Mouse (Mus musculus): ENCODE results near the gene H13. TPM values are rescaled to one million over a fixed set of nuclear protein-coding genes. Genes with fewer than 3 reads are reported as not detected.

The H13 gene
- polyA plus RNA-seq, 1 experiment, result 80.5 TPM

DNA sequence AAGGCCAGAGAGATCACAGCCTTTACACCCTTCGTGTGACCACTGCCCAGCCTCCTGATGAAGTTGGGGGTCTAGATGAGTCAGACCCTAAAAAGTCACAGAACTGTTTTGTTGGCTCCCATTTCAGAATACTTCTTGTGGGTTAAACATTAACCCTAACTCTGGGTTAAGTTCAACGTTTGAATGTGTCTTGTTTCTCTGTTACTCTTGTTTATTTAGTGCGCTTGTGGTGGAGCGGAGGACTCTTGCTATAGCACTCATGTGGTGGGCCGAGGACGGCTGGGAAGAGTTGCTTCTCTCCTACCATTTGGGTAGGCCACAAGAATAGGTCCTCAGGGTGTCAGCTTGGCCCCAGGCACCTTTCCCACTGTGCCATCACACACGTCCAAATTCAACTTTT is 59.3 kb downstream of the H13 start:
- Histone ChIP-seq H3K27me3 (ENCODE audit: control insufficient read depth, insufficient read depth, low read length) (0 out of 2 replicates have a peak, but pooled peaks cover 1% of the 10 kb centered on the region), H3K4me3 (replicated peaks; ENCODE audit: insufficient read depth, low read depth, low read length) (no peak overlapping the region), H3K4me1 (ENCODE audit: control insufficient read depth, insufficient read depth, low read length) (peaks cover 6% of the 10 kb centered on the region; the same call in 1 of the 2 replicates), H3K27ac (ENCODE audit: insufficient read depth, low read length) (no peak overlapping the region)
- TF ChIP-seq POLR2A (IDR thresholded peaks at IDR 0.05; ENCODE audit: borderline replicate concordance, insufficient read depth, low read length), result no peak
- TF ChIP-seq CTCF (IDR thresholded peaks at IDR 0.05; ENCODE audit: borderline replicate concordance, insufficient read depth, low read depth, low read length), result no peak
- no peak for DNase-seq
- 87% methylated on average over 7 of the region's 7 CpGs for WGBS

DNA sequence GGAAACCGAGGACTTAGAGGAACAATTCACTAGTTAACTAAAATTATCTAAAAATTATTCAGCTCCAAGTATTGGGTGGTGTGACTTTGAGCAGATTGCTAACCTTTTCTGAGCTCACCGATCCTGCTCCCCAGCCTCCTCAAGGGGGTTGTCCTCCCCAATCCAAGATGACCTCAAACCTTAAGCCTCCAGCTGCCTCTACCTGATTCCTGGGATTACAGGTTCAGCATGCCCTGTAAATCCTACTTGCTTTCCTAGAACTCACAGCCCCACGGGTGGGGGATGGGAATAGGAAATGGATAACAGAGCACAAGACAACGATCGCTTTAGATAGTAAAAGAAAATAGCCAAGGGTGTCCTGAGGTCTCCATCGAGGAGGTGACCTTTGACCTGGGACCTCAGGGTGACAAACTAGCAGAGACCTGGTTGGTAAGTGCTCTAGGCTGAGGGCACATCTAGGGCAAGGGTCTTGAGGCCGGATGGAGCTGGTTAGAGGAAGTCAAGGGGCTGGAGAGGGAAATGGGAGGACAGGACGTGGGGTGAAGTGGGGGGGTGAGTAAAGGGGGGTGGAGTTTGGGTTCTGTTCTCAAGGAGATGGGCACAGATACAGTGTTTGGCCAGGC is 59.9 kb downstream of the H13 start:
- 64% methylated on average over 8 of the region's 8 CpGs for WGBS
- Histone ChIP-seq H3K4me3 (replicated peaks; ENCODE audit: insufficient read depth, low read depth, low read length) (no peak overlapping the region), H3K4me1 (ENCODE audit: control insufficient read depth, insufficient read depth, low read length) (peaks cover 6% of the 10 kb centered on the region; the same call in 1 of the 2 replicates), H3K27me3 (ENCODE audit: control insufficient read depth, insufficient read depth, low read length) (no peaks in the 10 kb centered on the region), H3K27ac (ENCODE audit: insufficient read depth, low read length) (no peak overlapping the region)
- no peak for DNase-seq
- no peak for TF ChIP-seq CTCF (IDR thresholded peaks at IDR 0.05; ENCODE audit: borderline replicate concordance, insufficient read depth, low read depth, low read length)
- TF ChIP-seq POLR2A (IDR thresholded peaks at IDR 0.05; ENCODE audit: borderline replicate concordance, insufficient read depth, low read length), result no peak

DNA sequence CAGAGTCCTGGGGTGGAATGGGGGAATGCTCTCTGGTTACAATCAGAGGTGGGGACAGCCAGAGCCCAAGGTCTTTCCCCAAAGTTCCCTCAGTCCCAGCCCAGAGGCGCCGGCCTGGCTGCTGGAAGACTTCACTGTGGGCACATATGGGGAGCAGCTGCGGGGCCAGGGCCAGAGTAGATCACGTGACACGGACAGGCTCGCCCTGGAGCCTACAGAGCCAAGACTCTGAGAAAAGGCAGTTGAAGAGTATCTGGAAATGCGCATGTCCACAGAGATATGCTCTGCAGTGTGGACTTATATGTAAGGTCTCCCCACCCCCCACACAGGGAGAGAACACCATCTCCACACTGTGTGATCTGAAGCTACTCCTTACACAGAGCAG is 60.4 kb downstream of the H13 start:
- H3K4me1 ChIP-seq (ENCODE audit: control insufficient read depth, insufficient read depth, low read length), result peaks cover 6% of the 10 kb centered on the region; the same call in 1 of the 2 replicates
- no peak overlapping the region for H3K4me3 ChIP-seq (replicated peaks; ENCODE audit: insufficient read depth, low read depth, low read length)
- H3K27me3 ChIP-seq (ENCODE audit: control insufficient read depth, insufficient read depth, low read length), result no peaks in the 10 kb centered on the region
- WGBS, result 28% methylated on average over 7 of the region's 7 CpGs
- H3K27ac ChIP-seq (ENCODE audit: insufficient read depth, low read length), result no peak overlapping the region
- TF ChIP-seq CTCF (IDR thresholded peaks at IDR 0.05; ENCODE audit: borderline replicate concordance, insufficient read depth, low read depth, low read length), result no peak
- TF ChIP-seq POLR2A (IDR thresholded peaks at IDR 0.05; ENCODE audit: borderline replicate concordance, insufficient read depth, low read length), result no peak
- DNase-seq, result no peak

DNA sequence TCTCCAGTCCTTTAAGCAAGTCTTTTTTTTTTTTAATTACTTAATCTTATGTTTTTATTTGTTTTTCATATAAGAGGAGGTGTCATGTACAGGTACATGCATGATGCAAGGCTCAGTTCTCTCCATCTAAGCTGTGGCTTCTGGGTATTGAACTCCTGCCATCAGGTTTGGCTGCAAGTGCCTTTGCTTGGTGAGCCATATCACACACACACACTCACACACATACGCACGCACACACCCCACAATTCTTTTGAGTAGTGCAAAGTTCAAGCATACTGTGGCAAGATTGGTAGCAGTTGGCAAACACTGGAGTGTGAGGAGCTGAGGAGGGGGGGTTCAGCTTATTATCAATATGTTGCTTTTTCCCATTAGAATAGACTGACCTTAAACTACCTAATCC is 63.9 kb downstream of the H13 start:
- H3K27me3 ChIP-seq (ENCODE audit: control insufficient read depth, insufficient read depth, low read length), result no peaks in the 10 kb centered on the region
- TF ChIP-seq POLR2A (IDR thresholded peaks at IDR 0.05; ENCODE audit: borderline replicate concordance, insufficient read depth, low read length), result no peak
- TF ChIP-seq CTCF (IDR thresholded peaks at IDR 0.05; ENCODE audit: borderline replicate concordance, insufficient read depth, low read depth, low read length), result no peak
- H3K27ac ChIP-seq (ENCODE audit: insufficient read depth, low read length), result no peak overlapping the region
- WGBS, result 83% methylated on average over 2 of the region's 2 CpGs
- no peak overlapping the region for H3K4me3 ChIP-seq (replicated peaks; ENCODE audit: insufficient read depth, low read depth, low read length)
- DNase-seq, result no peak
- peaks cover 19% of the 10 kb centered on the region; the same call in 1 of the 2 replicates for H3K4me1 ChIP-seq (ENCODE audit: control insufficient read depth, insufficient read depth, low read length)

DNA sequence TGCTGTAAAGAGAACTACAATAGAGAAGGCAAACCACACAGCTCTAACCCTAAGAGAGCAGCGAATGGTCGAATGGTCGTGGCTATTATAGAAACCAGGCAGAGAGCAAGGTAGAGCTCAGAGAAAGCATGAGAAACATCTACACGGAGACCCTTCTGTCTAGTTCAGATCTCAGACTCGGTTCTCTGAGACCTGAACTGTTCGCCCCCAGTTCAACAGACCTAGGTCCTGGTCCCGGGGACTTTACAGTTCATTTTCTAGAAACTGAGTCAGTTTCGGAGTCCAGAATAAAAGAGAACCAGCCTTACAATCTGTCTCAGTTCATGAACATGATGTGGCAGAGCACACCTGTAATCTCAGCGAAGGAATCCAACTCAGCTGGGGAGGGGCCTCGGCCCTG is 65.2 kb downstream of the H13 start:
- H3K4me1 ChIP-seq (ENCODE audit: control insufficient read depth, insufficient read depth, low read length), result peaks cover 17% of the 10 kb centered on the region; the same call in 1 of the 2 replicates
- WGBS, result 40% methylated on average over 10 of the region's 10 CpGs
- no peak for DNase-seq
- H3K4me3 ChIP-seq (replicated peaks; ENCODE audit: insufficient read depth, low read depth, low read length), result no peak overlapping the region
- no peak for TF ChIP-seq CTCF (IDR thresholded peaks at IDR 0.05; ENCODE audit: borderline replicate concordance, insufficient read depth, low read depth, low read length)
- no peak for TF ChIP-seq POLR2A (IDR thresholded peaks at IDR 0.05; ENCODE audit: borderline replicate concordance, insufficient read depth, low read length)
- H3K27ac ChIP-seq (ENCODE audit: insufficient read depth, low read length), result no peak overlapping the region
- H3K27me3 ChIP-seq (ENCODE audit: control insufficient read depth, insufficient read depth, low read length), result no peaks in the 10 kb centered on the region

DNA sequence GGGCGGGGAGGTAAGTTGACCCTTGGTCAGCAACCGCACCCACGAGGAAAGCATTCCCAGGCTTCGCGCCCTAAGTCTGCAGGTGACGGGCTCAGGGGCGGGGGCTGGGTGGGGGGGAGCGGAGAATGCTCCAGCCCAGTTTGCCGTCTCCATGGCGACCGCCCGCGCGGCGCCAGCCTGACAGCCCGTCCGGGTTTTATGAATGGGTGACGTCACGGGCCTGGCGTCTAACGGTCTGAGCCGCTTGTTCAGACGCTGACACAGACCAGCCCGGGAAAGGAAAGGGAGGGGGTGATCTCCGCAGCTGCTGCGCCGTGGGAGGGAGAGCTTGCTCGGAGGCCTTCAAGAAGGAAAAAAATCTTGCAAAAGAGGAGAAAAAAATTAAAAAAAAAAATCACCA is 65.7 kb downstream of the H13 start:
- peaks cover 16% of the 10 kb centered on the region; the same call in 1 of the 2 replicates for H3K4me1 ChIP-seq (ENCODE audit: control insufficient read depth, insufficient read depth, low read length)
- H3K27me3 ChIP-seq (ENCODE audit: control insufficient read depth, insufficient read depth, low read length), result no peaks in the 10 kb centered on the region
- no peak for TF ChIP-seq CTCF (IDR thresholded peaks at IDR 0.05; ENCODE audit: borderline replicate concordance, insufficient read depth, low read depth, low read length)
- H3K27ac ChIP-seq (ENCODE audit: insufficient read depth, low read length), result no peak overlapping the region
- H3K4me3 ChIP-seq (replicated peaks; ENCODE audit: insufficient read depth, low read depth, low read length), result peak overlapping the region; percentile 35
- DNase-seq, result peak; percentile 76 to 82
- 1% methylated on average over 28 of the region's 28 CpGs for WGBS

DNA sequence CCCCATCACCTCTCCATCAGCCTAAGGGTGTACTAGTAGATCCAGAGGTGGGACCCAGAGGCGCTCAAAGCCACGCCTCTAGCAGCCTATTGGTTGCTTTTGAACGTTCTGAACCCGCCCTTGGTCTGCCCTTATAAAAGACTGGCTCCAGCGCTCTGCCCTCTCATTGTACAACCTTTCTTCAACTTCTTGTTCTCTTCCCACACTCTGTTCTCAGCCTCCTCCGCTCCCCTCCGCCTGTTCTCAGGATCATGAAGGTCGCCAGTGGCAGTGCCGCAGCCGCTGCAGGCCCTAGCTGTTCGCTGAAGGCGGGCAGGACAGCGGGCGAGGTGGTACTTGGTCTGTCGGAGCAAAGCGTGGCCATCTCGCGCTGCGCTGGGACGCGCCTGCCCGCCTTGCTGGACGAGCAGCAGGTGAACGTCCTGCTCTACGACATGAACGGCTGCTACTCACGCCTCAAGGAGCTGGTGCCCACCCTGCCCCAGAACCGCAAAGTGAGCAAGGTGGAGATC is 66.9 kb downstream of the H13 start, which contains the start of gene Id1:
Id1 (plus strand) TSS at position 162 of the 512 bp plus-strand sequence.
- Histone ChIP-seq H3K27ac (ENCODE audit: insufficient read depth, low read length) (0 out of 2 replicates have a peak within 1 kb of the TSS, but pooled peaks have one; percentile 41), H3K4me3 (replicated peaks; ENCODE audit: insufficient read depth, low read depth, low read length) (peak within 1 kb of the TSS; percentile 76), H3K27me3 (ENCODE audit: control insufficient read depth, insufficient read depth, low read length) (no peaks in the 10 kb centered on the region), H3K4me1 (ENCODE audit: control insufficient read depth, insufficient read depth, low read length) (peaks cover 16% of the 10 kb centered on the region; the same call in 1 of the 2 replicates)
- TF ChIP-seq CTCF (IDR thresholded peaks at IDR 0.05; ENCODE audit: borderline replicate concordance, insufficient read depth, low read depth, low read length), result no peak
- TF ChIP-seq POLR2A (IDR thresholded peaks at IDR 0.05; ENCODE audit: borderline replicate concordance, insufficient read depth, low read length), result peak; percentile 43; the same call in 1 of the 2 replicates
- 3% methylated on average over 28 of the region's 28 CpGs for WGBS
- peak; percentile 47 to 56 for DNase-seq

DNA sequence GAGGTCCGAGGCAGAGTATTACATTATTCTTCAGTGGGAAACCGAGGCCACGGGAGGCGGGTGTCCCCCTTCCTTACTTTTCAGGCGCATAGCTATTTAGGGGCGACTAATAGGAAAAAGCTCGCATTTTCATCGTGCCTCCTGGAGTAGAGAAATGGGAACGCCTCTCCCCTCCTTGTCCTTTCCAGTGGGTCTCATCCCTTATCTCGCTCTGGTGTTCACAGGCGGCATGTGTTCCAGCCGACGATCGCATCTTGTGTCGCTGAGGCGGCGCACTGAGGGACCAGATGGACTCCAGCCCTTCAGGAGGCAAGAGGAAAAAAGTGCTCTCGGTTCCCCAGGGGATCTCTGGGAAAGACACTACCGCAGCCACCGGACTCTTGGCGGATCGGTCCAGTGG is 67.5 kb downstream of the H13 start:
- Histone ChIP-seq H3K4me3 (replicated peaks; ENCODE audit: insufficient read depth, low read depth, low read length) (peak overlapping the region; percentile 76), H3K27ac (ENCODE audit: insufficient read depth, low read length) (no peak overlapping the region), H3K4me1 (ENCODE audit: control insufficient read depth, insufficient read depth, low read length) (peaks cover 16% of the 10 kb centered on the region; the same call in 1 of the 2 replicates), H3K27me3 (ENCODE audit: control insufficient read depth, insufficient read depth, low read length) (no peaks in the 10 kb centered on the region)
- WGBS, result 2% methylated on average over 22 of the region's 22 CpGs
- peak; percentile 40 to 44 for DNase-seq
- TF ChIP-seq POLR2A (IDR thresholded peaks at IDR 0.05; ENCODE audit: borderline replicate concordance, insufficient read depth, low read length) (no peak), CTCF (IDR thresholded peaks at IDR 0.05; ENCODE audit: borderline replicate concordance, insufficient read depth, low read depth, low read length) (no peak)

Data from cerebellum, adult 2 months (tissue).